Mouse (Mus musculus): ENCODE measurements around the gene Pdcd10. TPM values are rescaled to one million over a fixed set of nuclear protein-coding genes. Genes with fewer than 3 reads are reported as not detected.

The Pdcd10 gene
- polyA plus RNA-seq, 1 experiment = 19.1 TPM

DNA sequence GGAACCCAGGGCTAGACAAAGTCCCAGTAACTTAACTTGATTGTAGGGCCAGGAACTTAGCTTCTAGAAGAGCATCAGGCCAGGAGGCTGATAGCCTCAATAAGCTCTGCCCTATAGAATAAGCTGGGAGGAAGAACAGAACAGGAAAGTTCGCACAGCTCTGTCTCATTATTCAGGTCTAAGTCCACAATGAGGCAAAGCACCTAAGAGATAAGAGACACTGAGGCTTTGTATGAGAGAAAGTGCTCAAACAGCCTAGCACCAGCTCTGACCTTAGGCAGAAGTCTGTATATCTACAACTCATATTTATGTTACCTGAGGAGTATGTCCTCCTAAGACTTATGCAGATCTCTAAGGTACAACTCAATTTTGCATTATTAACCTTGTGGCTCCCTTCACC lies 34.1 kb downstream of the Pdcd10 start:
- Histone ChIP-seq H3K36me3 (ENCODE audit: control insufficient read depth, insufficient read depth) (peaks cover 19% of the 10 kb centered on the region), H3K4me2 (ENCODE audit: low read depth) (no peak overlapping the region), H3K4me3 (no peak overlapping the region), H3K27me3 (ENCODE audit: control insufficient read depth, insufficient read depth, insufficient read length) (no peaks in the 10 kb centered on the region), H3ac (ENCODE audit: control insufficient read depth, insufficient read length) (no peak overlapping the region), H3K79me2 (ENCODE audit: control insufficient read depth, insufficient read depth) (no peaks in the 10 kb centered on the region)
- TF ChIP-seq USF1 (IDR thresholded peaks at IDR 0.05; ENCODE audit: low read depth) (no peak), MYOD1 (IDR thresholded peaks at IDR 0.05; ENCODE audit: control insufficient read depth in 1 of 3, insufficient read length in 2 of 3, low read depth in 2 of 3) (no peak), REST (IDR thresholded peaks at IDR 0.05; ENCODE audit: insufficient read depth, insufficient read length) (no peak), CEBPB (IDR thresholded peaks at IDR 0.05; ENCODE audit: insufficient read depth, poor library complexity, severe bottlenecking) (no peak), E2F4 (IDR thresholded peaks at IDR 0.05; ENCODE audit: insufficient read depth) (no peak), TCF3 (IDR thresholded peaks at IDR 0.05; ENCODE audit: insufficient read length, low read depth) (no peak), MYOG (IDR thresholded peaks at IDR 0.05; ENCODE audit: control insufficient read depth in 1 of 3, insufficient read depth in 1 of 3, insufficient read length in 2 of 3, low read depth in 2 of 3) (no peak)

DNA sequence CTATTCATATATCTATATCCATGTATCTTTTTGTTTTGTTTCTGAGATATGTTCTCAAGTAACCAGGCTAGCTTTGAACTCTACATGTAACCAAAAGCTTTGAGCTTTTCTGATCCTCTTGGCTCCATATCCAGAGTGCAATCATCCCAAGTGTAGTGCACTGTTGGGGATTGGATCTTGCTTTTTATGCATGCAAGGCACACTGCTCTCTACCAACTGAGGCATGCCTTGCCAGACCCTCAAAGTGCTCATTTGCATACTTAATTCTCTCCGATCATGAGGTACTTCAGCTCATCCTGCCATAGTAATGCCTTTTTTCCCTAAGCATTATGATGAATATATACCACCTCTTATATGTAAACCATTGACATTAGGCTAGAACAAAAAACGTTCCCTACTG lies 35.3 kb downstream of the Pdcd10 start:
- no peaks in the 10 kb centered on the region for H3K27me3 ChIP-seq (ENCODE audit: control insufficient read depth, insufficient read depth, insufficient read length)
- H3ac ChIP-seq (ENCODE audit: control insufficient read depth, insufficient read length) = no peak overlapping the region
- no peak overlapping the region for H3K4me2 ChIP-seq (ENCODE audit: low read depth)
- peaks cover 10% of the 10 kb centered on the region for H3K36me3 ChIP-seq (ENCODE audit: control insufficient read depth, insufficient read depth)
- no peak overlapping the region for H3K4me3 ChIP-seq
- no peak for TF ChIP-seq CEBPB (IDR thresholded peaks at IDR 0.05; ENCODE audit: insufficient read depth, poor library complexity, severe bottlenecking)
- no peak for TF ChIP-seq POLR2AphosphoS2 (IDR thresholded peaks at IDR 0.05; ENCODE audit: insufficient read length, low read depth)
- TF ChIP-seq MAX (IDR thresholded peaks at IDR 0.05; ENCODE audit: low read depth) = no peak
- no peak for TF ChIP-seq USF1 (IDR thresholded peaks at IDR 0.05; ENCODE audit: low read depth)
- TF ChIP-seq POLR2A (IDR thresholded peaks at IDR 0.05; ENCODE audit: insufficient read length, low read depth) = no peak
- no peak for TF ChIP-seq MYOG (IDR thresholded peaks at IDR 0.05; ENCODE audit: control insufficient read depth in 1 of 3, insufficient read depth in 1 of 3, insufficient read length in 2 of 3, low read depth in 2 of 3)
- TF ChIP-seq SRF (IDR thresholded peaks at IDR 0.05; ENCODE audit: control insufficient read depth, insufficient read length, low read depth) = no peak
- TF ChIP-seq TCF12 (IDR thresholded peaks at IDR 0.05; ENCODE audit: insufficient read depth, poor library complexity, severe bottlenecking) = no peak
- no peak for TF ChIP-seq TCF3 (IDR thresholded peaks at IDR 0.05; ENCODE audit: insufficient read length, low read depth)
- no peak for TF ChIP-seq REST (IDR thresholded peaks at IDR 0.05; ENCODE audit: insufficient read depth, insufficient read length)
- no peak for TF ChIP-seq E2F4 (IDR thresholded peaks at IDR 0.05; ENCODE audit: insufficient read depth)
- TF ChIP-seq MYOD1 (IDR thresholded peaks at IDR 0.05; ENCODE audit: control insufficient read depth in 1 of 3, insufficient read length in 2 of 3, low read depth in 2 of 3) = no peak
- H3K79me2 ChIP-seq (ENCODE audit: control insufficient read depth, insufficient read depth) = no peaks in the 10 kb centered on the region

DNA sequence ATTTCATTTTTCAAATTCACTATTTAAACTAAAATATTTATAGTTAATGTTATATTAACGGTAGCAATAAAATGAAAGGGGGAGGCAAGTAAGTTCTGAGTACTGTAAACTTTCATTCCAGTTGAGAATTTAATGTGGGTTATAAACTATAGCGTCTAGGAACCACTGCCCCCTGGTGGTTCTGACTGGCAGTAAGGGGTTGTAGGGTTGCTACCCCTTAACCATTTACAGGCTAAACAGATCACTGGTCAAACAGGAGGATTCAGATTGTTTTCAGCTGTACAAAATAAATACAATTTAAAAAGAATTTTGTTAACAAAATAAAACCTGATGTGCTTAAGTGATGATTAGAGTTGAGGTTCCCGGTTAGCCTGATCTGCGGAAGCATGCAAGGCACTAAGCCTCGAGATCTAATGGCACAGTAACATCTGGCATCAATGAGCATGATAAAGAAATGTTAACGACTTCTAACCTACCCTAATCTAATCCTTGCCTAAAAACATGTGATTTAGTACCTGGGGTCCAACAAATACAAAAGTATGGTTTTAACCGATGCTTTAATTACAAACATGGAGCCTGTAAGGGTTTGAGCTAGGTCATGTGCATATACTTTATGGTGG lies 38.9 kb downstream of the Pdcd10 start:
- H3K79me2 ChIP-seq (ENCODE audit: control insufficient read depth, insufficient read depth) = no peaks in the 10 kb centered on the region
- no peak overlapping the region for H3K4me3 ChIP-seq
- no peak overlapping the region for H3ac ChIP-seq (ENCODE audit: control insufficient read depth, insufficient read length)
- peaks cover 14% of the 10 kb centered on the region for H3K36me3 ChIP-seq (ENCODE audit: control insufficient read depth, insufficient read depth)
- TF ChIP-seq POLR2A (IDR thresholded peaks at IDR 0.05; ENCODE audit: insufficient read length, low read depth) = no peak
- TF ChIP-seq SRF (IDR thresholded peaks at IDR 0.05; ENCODE audit: control insufficient read depth, insufficient read length, low read depth) = no peak
- TF ChIP-seq REST (IDR thresholded peaks at IDR 0.05; ENCODE audit: insufficient read depth, insufficient read length) = no peak
- TF ChIP-seq MYOD1 (IDR thresholded peaks at IDR 0.05; ENCODE audit: control insufficient read depth in 1 of 3, insufficient read length in 2 of 3, low read depth in 2 of 3) = no peak
- TF ChIP-seq POLR2AphosphoS2 (IDR thresholded peaks at IDR 0.05; ENCODE audit: insufficient read length, low read depth) = no peak
- TF ChIP-seq MYOG (IDR thresholded peaks at IDR 0.05; ENCODE audit: control insufficient read depth in 1 of 3, insufficient read depth in 1 of 3, insufficient read length in 2 of 3, low read depth in 2 of 3) = no peak
- TF ChIP-seq CEBPB (IDR thresholded peaks at IDR 0.05; ENCODE audit: insufficient read depth, poor library complexity, severe bottlenecking) = no peak
- no peak for TF ChIP-seq TCF12 (IDR thresholded peaks at IDR 0.05; ENCODE audit: insufficient read depth, poor library complexity, severe bottlenecking)
- TF ChIP-seq MAX (IDR thresholded peaks at IDR 0.05; ENCODE audit: low read depth) = no peak
- TF ChIP-seq E2F4 (IDR thresholded peaks at IDR 0.05; ENCODE audit: insufficient read depth) = no peak
- no peak for TF ChIP-seq USF1 (IDR thresholded peaks at IDR 0.05; ENCODE audit: low read depth)
- TF ChIP-seq TCF3 (IDR thresholded peaks at IDR 0.05; ENCODE audit: insufficient read length, low read depth) = no peak
- no peaks in the 10 kb centered on the region for H3K27me3 ChIP-seq (ENCODE audit: control insufficient read depth, insufficient read depth, insufficient read length)
- H3K4me2 ChIP-seq (ENCODE audit: low read depth) = no peak overlapping the region

DNA sequence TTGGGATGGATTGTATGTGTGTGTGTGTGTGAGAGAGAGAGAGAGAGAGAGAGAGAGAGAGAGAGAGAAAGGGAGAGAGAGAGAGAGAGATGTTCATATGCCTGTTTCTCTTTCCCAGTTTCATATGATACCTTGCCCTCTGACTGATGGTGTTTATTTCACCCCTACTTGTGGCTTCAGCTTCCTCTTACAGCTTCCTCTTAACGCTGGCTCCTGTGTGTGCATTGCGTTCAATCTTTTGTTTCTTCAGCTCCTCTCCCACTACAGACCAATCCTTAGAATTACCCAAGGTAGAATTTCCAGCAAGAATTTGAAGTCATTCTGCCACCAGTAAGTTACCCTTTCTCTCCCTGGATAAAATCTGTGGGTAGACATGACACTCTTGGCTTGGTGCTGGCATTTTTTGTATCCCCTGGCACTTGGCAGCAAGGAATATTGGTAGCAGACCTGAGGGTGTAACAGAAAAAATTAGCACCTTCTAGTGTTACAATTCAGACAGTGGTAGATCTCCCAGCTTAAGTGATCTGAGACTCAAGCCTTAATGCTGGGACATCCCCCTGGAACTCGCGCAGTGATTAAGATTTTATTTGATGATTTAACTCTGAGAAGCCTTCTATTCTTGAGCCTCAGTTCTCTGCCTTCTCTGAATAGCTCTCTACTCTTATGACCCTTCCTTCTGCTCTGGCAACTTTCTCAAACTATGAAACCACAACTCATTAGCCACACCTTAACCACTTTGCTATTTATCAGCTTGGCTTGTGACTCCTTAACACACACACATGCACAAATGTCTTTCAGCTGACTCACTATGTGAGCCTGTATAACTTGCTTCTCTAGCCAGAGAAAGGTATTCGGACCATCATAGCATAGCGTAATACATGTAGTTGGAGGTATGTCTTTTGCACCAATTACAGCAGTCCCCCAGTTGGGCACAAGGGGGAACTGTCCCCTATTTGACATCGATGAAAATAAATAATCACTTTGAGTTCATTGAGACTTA lies 57.4 kb downstream of the Pdcd10 start:
- TF ChIP-seq TCF12 (IDR thresholded peaks at IDR 0.05; ENCODE audit: insufficient read depth, poor library complexity, severe bottlenecking) (no peak), POLR2A (IDR thresholded peaks at IDR 0.05; ENCODE audit: insufficient read length, low read depth) (no peak), MYOD1 (IDR thresholded peaks at IDR 0.05; ENCODE audit: control insufficient read depth in 1 of 3, insufficient read length in 2 of 3, low read depth in 2 of 3) (no peak), E2F4 (IDR thresholded peaks at IDR 0.05; ENCODE audit: insufficient read depth) (no peak), MAX (IDR thresholded peaks at IDR 0.05; ENCODE audit: low read depth) (no peak), CEBPB (IDR thresholded peaks at IDR 0.05; ENCODE audit: insufficient read depth, poor library complexity, severe bottlenecking) (no peak), POLR2AphosphoS2 (IDR thresholded peaks at IDR 0.05; ENCODE audit: insufficient read length, low read depth) (no peak), MYOG (IDR thresholded peaks at IDR 0.05; ENCODE audit: control insufficient read depth in 1 of 3, insufficient read depth in 1 of 3, insufficient read length in 2 of 3, low read depth in 2 of 3) (no peak), TCF3 (IDR thresholded peaks at IDR 0.05; ENCODE audit: insufficient read length, low read depth) (no peak), REST (IDR thresholded peaks at IDR 0.05; ENCODE audit: insufficient read depth, insufficient read length) (no peak), SRF (IDR thresholded peaks at IDR 0.05; ENCODE audit: control insufficient read depth, insufficient read length, low read depth) (no peak)
- Histone ChIP-seq H3K36me3 (ENCODE audit: control insufficient read depth, insufficient read depth) (no peaks in the 10 kb centered on the region), H3K27me3 (ENCODE audit: control insufficient read depth, insufficient read depth, insufficient read length) (no peaks in the 10 kb centered on the region), H3K4me3 (no peak overlapping the region), H3ac (ENCODE audit: control insufficient read depth, insufficient read length) (no peak overlapping the region), H3K4me2 (ENCODE audit: low read depth) (peak overlapping the region; percentile 78), H3K79me2 (ENCODE audit: control insufficient read depth, insufficient read depth) (no peaks in the 10 kb centered on the region)

Measured in myocyte (in vitro differentiated cells).